ENCODE assay signal across 24 mouse cellular contexts in genomic region chr2:72797002-72797718, GRCm38 (mm10).
DNase-seq lines count a peak whose midpoint lies in the region; ATAC-seq and TF ChIP-seq lines count a peak whose summit lies in the region.
"Had no signal": no experiment of that assay in that cellular context is flagged by ENCODE, and none has a peak within 500 bp of the region (broad histone marks: within the 10 kb centered on the region; RNA-seq: fewer than 3 reads in every experiment).

No protein-coding gene starts in this region.

- no peaks in the 10 kb centered on the region for H3K79me2 ChIP-seq in liver, adult 2 months (ENCODE audit: control insufficient read depth, insufficient read depth, low read length)

- TF ChIP-seq POLR2A in liver, adult 2 months (IDR thresholded peaks at IDR 0.05; ENCODE audit: extremely low read depth, insufficient read depth, low read length): no peak
- TF ChIP-seq POLR2A in small intestine, adult 2 months (IDR thresholded peaks at IDR 0.05; ENCODE audit: low read depth, low read length): no peak

- 32% methylated on average over 4 of the region's 4 CpGs for WGBS in liver, adult 2 months
- WGBS in liver, embryonic 11.5 days: 71% methylated on average over 4 of the region's 4 CpGs
- 66% methylated on average over 4 of the region's 4 CpGs for WGBS in intestine, embryonic 15.5 days
- 37% methylated on average over 4 of the region's 4 CpGs for WGBS in small intestine, adult 2 months

- no peak for ATAC-seq in liver, embryonic 11.5 days (replicated peaks; ENCODE audit: low FRiP score)
- peak; percentile 67 for ATAC-seq in intestine, embryonic 15.5 days
- ATAC-seq: activated CD4-positive, CD25-positive, alpha-beta regulatory T cell, adult 4 months; forebrain, embryonic 14.5 days; forebrain, postnatal 0 days; hindbrain, embryonic 16.5 days had no signal

- DNase-seq in adrenal gland, adult (ENCODE audit: inconsistent age in 2 of 2, low spot score in 1 of 2): peak; percentile 15 to 69
- DNase-seq in adrenal gland, adult 18-20 months (ENCODE audit: low spot score in 2 of 2): no peak
- DNase-seq in liver, adult 2 months (ENCODE audit: extremely low read depth, low read depth, low spot score): peak; percentile 92
- no peak for DNase-seq in liver, embryonic 11.5 days (ENCODE audit: low spot score)
- no peak for DNase-seq in lung, postnatal 36 days
- DNase-seq in spleen, adult 12 weeks (ENCODE audit: low spot score): no peak
- DNase-seq: cerebellum, adult 11 months; cerebellum, adult 2 months; cerebellum, adult 9-11 months; cerebellum, postnatal 25 days; forebrain, postnatal 0 days; gastrocnemius, adult 2 months; gastrocnemius, postnatal 14 days; heart, postnatal 36 days had no signal

- H3K4me2 ChIP-seq in liver, embryonic 11.5 days: no peak overlapping the region
- no peak overlapping the region for H3K4me2 ChIP-seq in intestine, embryonic 15.5 days (replicated peaks)
- H3K4me2 ChIP-seq: embryonic facial prominence, embryonic 12.5 days; embryonic facial prominence, embryonic 15.5 days; heart, embryonic 11.5 days; hindbrain, embryonic 13.5 days had no signal

- peak overlapping the region; percentile 48; the same call in 1 of the 2 replicates for H3K27ac ChIP-seq in liver, adult 2 months (replicated peaks; ENCODE audit: insufficient read depth, low read depth, low read length)
- no peak overlapping the region for H3K27ac ChIP-seq in liver, embryonic 11.5 days (ENCODE audit: low read depth, low read length)
- H3K27ac ChIP-seq in intestine, embryonic 15.5 days: no peak overlapping the region
- H3K27ac ChIP-seq in small intestine, adult 2 months (ENCODE audit: insufficient read depth, low read depth, low read length): peak overlapping the region; percentile 78
- H3K27ac ChIP-seq: embryonic facial prominence, embryonic 12.5 days; embryonic facial prominence, embryonic 15.5 days; gastrocnemius, adult 2 months; hindbrain, embryonic 10.5 days; hindbrain, embryonic 13.5 days had no signal

- peaks cover 6% of the 10 kb centered on the region; the same call in 1 of the 2 replicates for H3K4me1 ChIP-seq in liver, adult 2 months (ENCODE audit: control insufficient read depth, insufficient read depth, low read length)
- H3K4me1 ChIP-seq in liver, embryonic 11.5 days (replicated peaks; ENCODE audit: control insufficient read depth, insufficient read depth, low read length): no peaks in the 10 kb centered on the region
- no peaks in the 10 kb centered on the region for H3K4me1 ChIP-seq in intestine, embryonic 15.5 days (replicated peaks)
- peaks cover 7% of the 10 kb centered on the region for H3K4me1 ChIP-seq in small intestine, adult 2 months (ENCODE audit: control insufficient read depth, insufficient read depth, insufficient read length, low read length)
- H3K4me1 ChIP-seq: embryonic facial prominence, embryonic 12.5 days; embryonic facial prominence, embryonic 15.5 days; hindbrain, embryonic 10.5 days; hindbrain, embryonic 13.5 days had no signal

- H3K36me3 ChIP-seq in liver, adult 2 months (ENCODE audit: control insufficient read depth, insufficient read depth, low read length): no peaks in the 10 kb centered on the region
- H3K36me3 ChIP-seq in liver, embryonic 11.5 days (ENCODE audit: control insufficient read depth, insufficient read depth, low read length): no peaks in the 10 kb centered on the region
- no peaks in the 10 kb centered on the region for H3K36me3 ChIP-seq in intestine, embryonic 15.5 days
- no peaks in the 10 kb centered on the region for H3K36me3 ChIP-seq in small intestine, adult 2 months (ENCODE audit: control insufficient read depth, insufficient read depth, low read length)
- H3K36me3 ChIP-seq: embryonic facial prominence, embryonic 12.5 days; embryonic facial prominence, embryonic 15.5 days; hindbrain, embryonic 10.5 days; hindbrain, embryonic 13.5 days had no signal

- TF ChIP-seq CTCF in liver, adult 2 months (IDR thresholded peaks at IDR 0.05; ENCODE audit: low read depth, low read length): no peak
- no peak for TF ChIP-seq CTCF in small intestine, adult 2 months (IDR thresholded peaks at IDR 0.05; ENCODE audit: extremely low read depth, insufficient read length, insufficient replicate concordance, low read depth, low read length)

- no peak overlapping the region for H3K9ac ChIP-seq in liver, adult 2 months (ENCODE audit: low read depth, low read length)
- H3K9ac ChIP-seq in liver, embryonic 11.5 days (ENCODE audit: low read depth, low read length): no peak overlapping the region
- H3K9ac ChIP-seq in intestine, embryonic 15.5 days: no peak overlapping the region
- H3K9ac ChIP-seq: embryonic facial prominence, embryonic 12.5 days; embryonic facial prominence, embryonic 15.5 days; forebrain, postnatal 0 days; hindbrain, embryonic 13.5 days had no signal

- no peaks in the 10 kb centered on the region for H3K27me3 ChIP-seq in liver, adult 2 months (ENCODE audit: control insufficient read depth, insufficient read depth, low read length)
- H3K27me3 ChIP-seq in liver, embryonic 11.5 days (replicated peaks; ENCODE audit: control insufficient read depth, insufficient read depth, low read length): no peaks in the 10 kb centered on the region
- H3K27me3 ChIP-seq in intestine, embryonic 15.5 days (replicated peaks): no peaks in the 10 kb centered on the region
- H3K27me3 ChIP-seq in small intestine, adult 2 months (ENCODE audit: control insufficient read depth, insufficient read depth, low read length): no peaks in the 10 kb centered on the region
- H3K27me3 ChIP-seq: embryonic facial prominence, embryonic 12.5 days; embryonic facial prominence, embryonic 15.5 days; hindbrain, embryonic 13.5 days had no signal

- H3K4me3 ChIP-seq in liver, adult 2 months (ENCODE audit: insufficient read depth, low read depth, low read length): no peak overlapping the region
- H3K4me3 ChIP-seq in liver, embryonic 11.5 days (ENCODE audit: low read depth, low read length): no peak overlapping the region
- H3K4me3 ChIP-seq in intestine, embryonic 15.5 days (replicated peaks): no peak overlapping the region
- no peak overlapping the region for H3K4me3 ChIP-seq in small intestine, adult 2 months (ENCODE audit: low read depth, low read length)
- H3K4me3 ChIP-seq: embryonic facial prominence, embryonic 12.5 days; embryonic facial prominence, embryonic 15.5 days; gastrocnemius, adult 2 months; hindbrain, embryonic 10.5 days; hindbrain, embryonic 13.5 days had no signal

- H3K9me3 ChIP-seq in liver, embryonic 11.5 days (ENCODE audit: control insufficient read depth, low read length): no peaks in the 10 kb centered on the region
- H3K9me3 ChIP-seq in intestine, embryonic 15.5 days: no peaks in the 10 kb centered on the region
- H3K9me3 ChIP-seq: embryonic facial prominence, embryonic 12.5 days; embryonic facial prominence, embryonic 15.5 days; hindbrain, embryonic 10.5 days; hindbrain, embryonic 13.5 days had no signal

Comparison
In these comparisons a context has a peak if more than half of its experiments do, and no peak if none do; other contexts are left out.
1. DNase-seq: peak in adrenal gland, adult (2 of 2) and liver, adult 2 months (single experiment); none in adrenal gland, adult 18-20 months (0 of 2), liver, embryonic 11.5 days (single experiment), lung, postnatal 36 days (single experiment) and spleen, adult 12 weeks (single experiment).
2. H3K27ac ChIP-seq: peak in liver, adult 2 months (single experiment) and small intestine, adult 2 months (single experiment); none in liver, embryonic 11.5 days (single experiment) and intestine, embryonic 15.5 days (single experiment).